Mouse (Mus musculus) lung, embryonic 14.5 days (tissue): Measurements from ENCODE around the gene Rad50. TPM values are rescaled to one million over a fixed set of nuclear protein-coding genes. Genes with fewer than 3 reads are reported as not detected.

ENCODE experiments used
- ATAC-seq: fragments of 200-750 bp; cut with Nextera tagmentation; 2 replicates; pipeline ENCODE4 v1.8.0; 2017; ENCODE audit warnings: mild to moderate bottlenecking, moderate TSS enrichment, moderate library complexity; ENCODE audit not compliant: insufficient read depth
- DNase-seq: peaks from one replicate; pipeline ENCODE4 v3.0.0-alpha.2; 2015
- H3K27ac ChIP-seq: fragments of 300-500 bp; sonication (generic); 2 replicates; pipeline ENCODE4 v1.5.1; 2014; ENCODE audit warnings: low read depth, mild to moderate bottlenecking, moderate library complexity
- H3K27me3 ChIP-seq: fragments of 300-500 bp; sonication (generic); 2 replicates; pipeline ENCODE4 v1.6.1; 2014; ENCODE audit warnings: low read length, control low read depth; ENCODE audit not compliant: insufficient read depth
- H3K36me3 ChIP-seq: fragments of 300-500 bp; sonication (generic); 2 replicates; pipeline ENCODE4 v1.6.1; 2014; ENCODE audit warnings: control low read depth; ENCODE audit not compliant: insufficient read depth
- H3K4me1 ChIP-seq: fragments of 300-500 bp; sonication (generic); 2 replicates; pipeline ENCODE4 v1.6.1; 2014; ENCODE audit warnings: antibody characterized with exemption, control low read depth; ENCODE audit not compliant: insufficient read depth
- H3K4me2 ChIP-seq: fragments of 300-500 bp; sonication (generic); 2 replicates; pipeline ENCODE4 v1.6.1; 2014; ENCODE audit warnings: mild to moderate bottlenecking
- H3K4me3 ChIP-seq: fragments of 300-500 bp; sonication (generic); 2 replicates; pipeline ENCODE4 v1.5.1; 2014; ENCODE audit warnings: low read depth, low read length
- H3K9ac ChIP-seq: fragments of 300-500 bp; sonication (generic); 2 replicates; pipeline ENCODE4 v1.6.1; 2014
- H3K9me3 ChIP-seq: fragments of 300-500 bp; sonication (generic); 2 replicates; pipeline ENCODE4 v1.6.1; 2016; ENCODE audit warnings: low read depth, low read length, control low read depth
- CTCF ChIP-seq: IDR thresholded peaks from 2 replicates; pipeline ENCODE4 v1.5.1; 2016; ENCODE audit warnings: antibody characterized with exemption, low read depth
- WGBS: fragments of 180-500 bp; shearing (Covaris S2); extraction: QIAGEN DNeasy Blood & Tissue Kit; methylation state at CpG from one replicate; pipeline ENCODE4 v1.1.7; 2014; 5-methylcytosine and 5-hydroxymethylcytosine counted together
- polyA plus RNA-seq: library from polyadenylated mRNA; unstranded; fragments of >200 nt; fragmentation: Nextera tagmentation; extraction: Ambion mirVana; gene quantifications from 2 replicates; pipeline ENCODE4 v1.2.1, GENCODE M21; 2014

The Rad50 gene
- polyA plus RNA-seq, 1 experiment from 2014 or later: 32.3 TPM

- H3K4me3 ChIP-seq: no peak overlapping the region
- no peak for TF ChIP-seq CTCF
- ATAC-seq (no peak), DNase-seq (no peak)
- H3K4me2 ChIP-seq: no peak overlapping the region
- no peak overlapping the region for H3K9ac ChIP-seq
- WGBS: 87% methylated on average over 2 of the region's 2 CpGs
- H3K27ac ChIP-seq: no peak overlapping the region
- H3K36me3 ChIP-seq: peaks cover 43% of the 10 kb centered on the region
- no peaks in the 10 kb centered on the region for H3K9me3 ChIP-seq
- H3K4me1 ChIP-seq: no peaks in the 10 kb centered on the region
- H3K27me3 ChIP-seq: no peaks in the 10 kb centered on the region
Measured at GRCm38 (mm10) chr11:53698521-53698920, 8.6 kb downstream of the Rad50 start.

- no peaks in the 10 kb centered on the region for H3K27me3 ChIP-seq
- TF ChIP-seq CTCF: no peak
- H3K4me1 ChIP-seq: no peaks in the 10 kb centered on the region
- H3K4me2 ChIP-seq: no peak overlapping the region
- no peak overlapping the region for H3K4me3 ChIP-seq
- ATAC-seq (peak; percentile 98), DNase-seq (peak; percentile 95)
- H3K9me3 ChIP-seq: no peaks in the 10 kb centered on the region
- H3K36me3 ChIP-seq: peaks cover 43% of the 10 kb centered on the region
- H3K27ac ChIP-seq: peak overlapping the region; percentile 69
- H3K9ac ChIP-seq: no peak overlapping the region
- WGBS: 40% methylated on average over 10 of the region's 10 CpGs
Measured at GRCm38 (mm10) chr11:53691979-53692378, 15.1 kb downstream of the Rad50 start.

GRCm38 (mm10) chr11:53682994-53683530 lies 24.1 kb downstream of the Rad50 start:
- peak; percentile 62; the same call in 1 of the 2 replicates for ATAC-seq
- H3K4me2 ChIP-seq: no peak overlapping the region
- TF ChIP-seq CTCF: no peak
- peak; percentile 72 for DNase-seq
- peaks cover 52% of the 10 kb centered on the region for H3K36me3 ChIP-seq
- WGBS: 52% methylated on average over 9 of the region's 9 CpGs
- no peak overlapping the region for H3K4me3 ChIP-seq
- H3K4me1 ChIP-seq: no peaks in the 10 kb centered on the region
- H3K27me3 ChIP-seq: no peaks in the 10 kb centered on the region
- H3K9ac ChIP-seq: no peak overlapping the region
- H3K27ac ChIP-seq: peak overlapping the region; percentile 54
- no peaks in the 10 kb centered on the region for H3K9me3 ChIP-seq

- peaks cover 50% of the 10 kb centered on the region for H3K36me3 ChIP-seq
- 32% methylated on average over 2 of the region's 2 CpGs for WGBS
- H3K27me3 ChIP-seq: no peaks in the 10 kb centered on the region
- ATAC-seq (peak; percentile 68), DNase-seq (peak; percentile 78)
- no peak overlapping the region for H3K4me2 ChIP-seq
- peak overlapping the region; percentile 54; the same call in 1 of the 2 replicates for H3K27ac ChIP-seq
- no peaks in the 10 kb centered on the region for H3K9me3 ChIP-seq
- H3K4me3 ChIP-seq: no peak overlapping the region
- no peaks in the 10 kb centered on the region for H3K4me1 ChIP-seq
- TF ChIP-seq CTCF: no peak
- H3K9ac ChIP-seq: no peak overlapping the region
Measured at GRCm38 (mm10) chr11:53682170-53682569, 24.9 kb downstream of the Rad50 start.

- Histone ChIP-seq H3K27me3 (no peaks in the 10 kb centered on the region), H3K9ac (no peak overlapping the region), H3K4me2 (no peak overlapping the region), H3K4me1 (no peaks in the 10 kb centered on the region), H3K36me3 (peaks cover 54% of the 10 kb centered on the region), H3K9me3 (no peaks in the 10 kb centered on the region), H3K27ac (no peak overlapping the region), H3K4me3 (no peak overlapping the region)
- 83% methylated on average over 2 of the region's 2 CpGs for WGBS
- ATAC-seq (no peak), DNase-seq (no peak)
- TF ChIP-seq CTCF: peak; percentile 17; the same call in 1 of the 2 replicates
Measured at GRCm38 (mm10) chr11:53681686-53682085, 25.4 kb downstream of the Rad50 start.

GRCm38 (mm10) chr11:53680141-53680540 lies 27.0 kb downstream of the Rad50 start:
- Histone ChIP-seq H3K4me3 (no peak overlapping the region), H3K9me3 (no peaks in the 10 kb centered on the region), H3K27ac (no peak overlapping the region), H3K9ac (no peak overlapping the region), H3K27me3 (no peaks in the 10 kb centered on the region), H3K4me2 (no peak overlapping the region), H3K36me3 (peaks cover 51% of the 10 kb centered on the region), H3K4me1 (no peaks in the 10 kb centered on the region)
- WGBS: 68% methylated on average over 4 of the region's 4 CpGs
- DNase-seq: no peak
- TF ChIP-seq CTCF: no peak
- ATAC-seq: no peak

- H3K4me1 ChIP-seq: no peaks in the 10 kb centered on the region
- no peak for TF ChIP-seq CTCF
- H3K27ac ChIP-seq: no peak overlapping the region
- ATAC-seq: no peak
- DNase-seq: no peak
- no peaks in the 10 kb centered on the region for H3K9me3 ChIP-seq
- WGBS: 95% methylated on average over 4 of the region's 4 CpGs
- H3K9ac ChIP-seq: no peak overlapping the region
- H3K4me2 ChIP-seq: no peak overlapping the region
- no peaks in the 10 kb centered on the region for H3K27me3 ChIP-seq
- no peak overlapping the region for H3K4me3 ChIP-seq
- H3K36me3 ChIP-seq: peaks cover 66% of the 10 kb centered on the region
Measured at GRCm38 (mm10) chr11:53671414-53671813, 35.7 kb downstream of the Rad50 start.
